Comparison of ENCODE assay signal across 8 mouse cellular contexts in genomic region chr16:18425475-18426214, GRCm38 (mm10). TPM values are rescaled to one million over a fixed set of nuclear protein-coding genes. Genes with fewer than 3 reads are reported as not detected.
DNase-seq lines count a peak whose midpoint lies in the region; ATAC-seq lines count a peak whose summit lies in the region.

No protein-coding gene starts in this region.

- peak; percentile 1 for ATAC-seq in kidney, embryonic 16.5 days (ENCODE audit: low FRiP score, low TSS enrichment)
- peak; percentile 24 for ATAC-seq in heart, embryonic 16.5 days (replicated peaks; ENCODE audit: extremely low read depth, insufficient read depth, low FRiP score)
- no peak for ATAC-seq in liver, embryonic 15.5 days (ENCODE audit: insufficient read depth)

- peak overlapping the region; percentile 88 for H3K9ac ChIP-seq in kidney, embryonic 16.5 days (replicated peaks; ENCODE audit: low read length)
- peak overlapping the region; percentile 85 for H3K9ac ChIP-seq in heart, embryonic 16.5 days (ENCODE audit: low read length)
- H3K9ac ChIP-seq in liver, embryonic 15.5 days: peak overlapping the region; percentile 92

- no peak for DNase-seq in kidney, adult 18-20 months
- DNase-seq in Muller cell, postnatal 12 days (ENCODE audit: inconsistent ontology term): peak; percentile 35
- DNase-seq in left cerebral cortex, postnatal 4 days: no peak
- DNase-seq in gastrocnemius, adult 18-20 months (ENCODE audit: low spot score): no peak
- no peak for DNase-seq in urinary bladder, postnatal 25 days (ENCODE audit: low spot score)

- no peaks in the 10 kb centered on the region for H3K9me3 ChIP-seq in kidney, embryonic 16.5 days (ENCODE audit: low read length)
- no peaks in the 10 kb centered on the region for H3K9me3 ChIP-seq in heart, embryonic 16.5 days (replicated peaks; ENCODE audit: control insufficient read depth, low read length)
- H3K9me3 ChIP-seq in liver, embryonic 15.5 days (replicated peaks): no peaks in the 10 kb centered on the region

- H3K27me3 ChIP-seq in kidney, embryonic 16.5 days (ENCODE audit: insufficient read depth, low read length): no peaks in the 10 kb centered on the region
- no peaks in the 10 kb centered on the region for H3K27me3 ChIP-seq in heart, embryonic 16.5 days (ENCODE audit: control insufficient read depth, insufficient read depth, low read length)
- H3K27me3 ChIP-seq in liver, embryonic 15.5 days: no peaks in the 10 kb centered on the region

- peak overlapping the region; percentile 74 for H3K27ac ChIP-seq in kidney, embryonic 16.5 days (ENCODE audit: low read length)
- peak overlapping the region; percentile 81 for H3K27ac ChIP-seq in heart, embryonic 16.5 days (ENCODE audit: low read length)
- H3K27ac ChIP-seq in liver, embryonic 15.5 days (replicated peaks): peak overlapping the region; percentile 95

- 18% methylated on average over 10 of the region's 10 CpGs for WGBS in kidney, embryonic 16.5 days
- WGBS in heart, embryonic 16.5 days: 15% methylated on average over 10 of the region's 10 CpGs
- 5% methylated on average over 10 of the region's 10 CpGs for WGBS in liver, embryonic 15.5 days (ENCODE audit: insufficient replicate concordance)

- intact Hi-C loops in left cerebral cortex, postnatal 4 days (cut with DNase I): no loop called here

- peak overlapping the region; percentile 93 for H3K4me2 ChIP-seq in kidney, embryonic 16.5 days (replicated peaks; ENCODE audit: low read depth, low read length)
- H3K4me2 ChIP-seq in heart, embryonic 16.5 days (ENCODE audit: low read depth, low read length): peak overlapping the region; percentile 96
- H3K4me2 ChIP-seq in liver, embryonic 15.5 days: peak overlapping the region; percentile 84

- H3K36me3 ChIP-seq in kidney, embryonic 16.5 days (ENCODE audit: insufficient read depth, low read length): peaks cover 5% of the 10 kb centered on the region
- peaks cover 13% of the 10 kb centered on the region for H3K36me3 ChIP-seq in heart, embryonic 16.5 days (ENCODE audit: control insufficient read depth, insufficient read depth)
- H3K36me3 ChIP-seq in liver, embryonic 15.5 days (replicated peaks): peaks cover 32% of the 10 kb centered on the region

- peak overlapping the region; percentile 83 for H3K4me3 ChIP-seq in kidney, embryonic 16.5 days (ENCODE audit: low read length)
- H3K4me3 ChIP-seq in heart, embryonic 16.5 days (ENCODE audit: low read length): peak overlapping the region; percentile 78
- peak overlapping the region; percentile 89 for H3K4me3 ChIP-seq in liver, embryonic 15.5 days (replicated peaks)

- peaks cover 35% of the 10 kb centered on the region for H3K4me1 ChIP-seq in kidney, embryonic 16.5 days (ENCODE audit: insufficient read depth, low read length)
- peaks cover 37% of the 10 kb centered on the region for H3K4me1 ChIP-seq in heart, embryonic 16.5 days (ENCODE audit: control insufficient read depth, insufficient read depth, low read length)
- H3K4me1 ChIP-seq in liver, embryonic 15.5 days (replicated peaks): peaks cover 61% of the 10 kb centered on the region

RNA-seq across cellular contexts. Expression of gene Txnrd2, which starts 0.5 kb away (rescaled TPM):
- polyA plus RNA-seq in kidney, embryonic 16.5 days (2015; fragmentation: Nextera tagmentation; extraction: Ambion mirVana): 33.7 and 35.2 TPM in 2 replicates
- polyA plus RNA-seq in heart, embryonic 16.5 days (2015; fragmentation: Nextera tagmentation; extraction: Ambion mirVana): 38.4 and 39.6 TPM in 2 replicates
- 101 and 114 TPM in 2 replicates for polyA plus RNA-seq in liver, embryonic 15.5 days (2015; fragmentation: Nextera tagmentation; extraction: Ambion mirVana)
- total RNA-seq in left cerebral cortex, postnatal 4 days (2021): 10 to 100 TPM; 22.2 to 24.0 TPM
- 10 to 100 TPM; 19.8 to 20.8 TPM for total RNA-seq in gastrocnemius, adult 18-20 months (2021)

RNA-seq across cellular contexts. Expression of gene Comt, which starts 1.0 kb away (rescaled TPM):
- 119 and 127 TPM in 2 replicates for polyA plus RNA-seq in kidney, embryonic 16.5 days (2015; fragmentation: Nextera tagmentation; extraction: Ambion mirVana)
- polyA plus RNA-seq in heart, embryonic 16.5 days (2015; fragmentation: Nextera tagmentation; extraction: Ambion mirVana): 128 and 142 TPM in 2 replicates
- polyA plus RNA-seq in liver, embryonic 15.5 days (2015; fragmentation: Nextera tagmentation; extraction: Ambion mirVana): 87.6 and 94.1 TPM in 2 replicates
- 10 to 100 TPM; 55.5 to 57.3 TPM for total RNA-seq in left cerebral cortex, postnatal 4 days (2021)
- total RNA-seq in gastrocnemius, adult 18-20 months (2021): 10 to 100 TPM; 37.3 to 41.0 TPM
